18 mouse cellular contexts compared by ENCODE assay signal in the genomic region with DNA sequence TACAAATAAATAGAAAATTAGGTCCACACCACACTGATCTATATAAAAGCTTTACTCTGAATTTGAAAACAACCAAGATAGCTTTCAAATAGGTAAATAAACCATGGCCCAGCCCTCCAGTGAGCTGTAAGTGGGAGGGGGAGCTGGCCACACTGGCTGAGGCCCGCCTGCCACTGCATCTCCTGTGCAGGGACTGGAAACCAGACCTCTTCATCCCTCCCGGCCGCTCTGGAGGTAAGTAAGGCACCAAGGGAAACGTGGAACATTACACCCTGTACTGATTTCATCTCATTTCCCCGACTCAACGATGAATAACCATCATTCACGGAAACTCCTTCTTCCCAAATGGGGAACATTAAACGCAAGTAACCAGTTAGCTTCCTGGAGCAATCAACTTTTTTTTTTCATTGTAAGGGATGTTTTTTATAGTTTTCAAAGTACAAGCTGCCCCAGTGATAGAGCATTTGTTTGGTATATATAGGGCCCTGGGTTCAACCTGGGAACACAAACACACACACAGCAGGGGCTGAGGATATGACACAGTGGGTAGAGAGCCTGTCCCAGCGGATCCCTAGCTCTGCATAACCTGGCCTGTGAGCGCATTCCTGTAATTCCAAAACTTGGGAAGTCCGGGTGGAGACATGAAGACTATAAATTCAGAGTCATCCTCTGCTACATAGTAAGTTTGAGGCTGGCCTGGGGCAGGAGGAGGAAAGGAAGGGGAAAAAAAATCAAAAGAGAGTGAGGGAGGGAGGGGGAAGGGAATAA. TPM values are rescaled to one million over a fixed set of nuclear protein-coding genes. Genes with fewer than 3 reads are reported as not detected.
DNase-seq lines count a peak whose midpoint lies in the region; ATAC-seq and TF ChIP-seq lines count a peak whose summit lies in the region.
"Had no signal": no experiment of that assay in that cellular context is flagged by ENCODE, and none has a peak within 500 bp of the region (broad histone marks: within the 10 kb centered on the region; RNA-seq: fewer than 3 reads in every experiment).

No protein-coding gene starts in this region.

- no peak overlapping the region for H3K4me2 ChIP-seq in heart, embryonic 12.5 days
- H3K4me2 ChIP-seq in lung, postnatal 0 days (replicated peaks; ENCODE audit: low read depth, low read length): no peak overlapping the region
- 0 out of 2 replicates have a peak overlapping the region, but pooled peaks have one; percentile 6 for H3K4me2 ChIP-seq in kidney, embryonic 16.5 days (replicated peaks; ENCODE audit: low read depth, low read length)
- no peak overlapping the region for H3K4me2 ChIP-seq in forebrain, postnatal 0 days (ENCODE audit: low read depth)
- H3K4me2 ChIP-seq: heart, embryonic 11.5 days; hindbrain, embryonic 14.5 days; limb, embryonic 15.5 days; liver, embryonic 15.5 days had no signal

- no peak for DNase-seq in heart, embryonic 10.5 days (ENCODE audit: low spot score)
- no peak for DNase-seq in lung, postnatal 0 days (ENCODE audit: low spot score)
- no peak for DNase-seq in lung, postnatal 14 days
- DNase-seq in forebrain, postnatal 0 days: no peak
- no peak for DNase-seq in T-cell, adult 2 months (ENCODE audit: low spot score)
- DNase-seq: adrenal gland, adult 8-10 months; cerebellum, adult 9-11 months; gastrocnemius, postnatal 14 days; heart, postnatal 14 days; lung, postnatal 10 days had no signal

- H3K9me3 ChIP-seq in heart, embryonic 10.5 days: no peaks in the 10 kb centered on the region
- no peaks in the 10 kb centered on the region for H3K9me3 ChIP-seq in heart, embryonic 12.5 days (replicated peaks)
- no peaks in the 10 kb centered on the region for H3K9me3 ChIP-seq in lung, postnatal 0 days (ENCODE audit: low read length)
- no peaks in the 10 kb centered on the region for H3K9me3 ChIP-seq in kidney, embryonic 16.5 days (ENCODE audit: low read length)
- H3K9me3 ChIP-seq in forebrain, postnatal 0 days (ENCODE audit: low read length): no peaks in the 10 kb centered on the region
- H3K9me3 ChIP-seq: limb, embryonic 15.5 days; liver, embryonic 15.5 days; megakaryocyte, embryonic 14.5 days had no signal

- no peak overlapping the region for H3K9ac ChIP-seq in heart, embryonic 12.5 days
- H3K9ac ChIP-seq in lung, postnatal 0 days (replicated peaks; ENCODE audit: low read depth): no peak overlapping the region
- H3K9ac ChIP-seq in kidney, embryonic 16.5 days (replicated peaks; ENCODE audit: low read length): no peak overlapping the region
- H3K9ac ChIP-seq in forebrain, postnatal 0 days: no peak overlapping the region
- H3K9ac ChIP-seq: hindbrain, embryonic 14.5 days; limb, embryonic 15.5 days; liver, embryonic 15.5 days had no signal

- no peak for TF ChIP-seq CTCF in lung, postnatal 0 days (IDR thresholded peaks at IDR 0.05)
- TF ChIP-seq CTCF in forebrain, postnatal 0 days (IDR thresholded peaks at IDR 0.05; ENCODE audit: low read depth): no peak

- no peak for ATAC-seq in heart, embryonic 12.5 days (ENCODE audit: insufficient number of reproducible peaks, low FRiP score)
- no peak for ATAC-seq in lung, postnatal 0 days
- ATAC-seq in kidney, embryonic 16.5 days (ENCODE audit: low FRiP score, low TSS enrichment): no peak
- no peak for ATAC-seq in forebrain, postnatal 0 days

- 0 out of 2 replicates have a peak overlapping the region, but pooled peaks have one; percentile 13 for H3K27ac ChIP-seq in heart, embryonic 10.5 days
- no peak overlapping the region for H3K27ac ChIP-seq in heart, embryonic 12.5 days (ENCODE audit: poor library complexity, severe bottlenecking)
- no peak overlapping the region for H3K27ac ChIP-seq in lung, postnatal 0 days (ENCODE audit: low read length)
- H3K27ac ChIP-seq in kidney, embryonic 16.5 days (ENCODE audit: low read length): peak overlapping the region; percentile 29; the same call in 1 of the 2 replicates
- H3K27ac ChIP-seq in forebrain, postnatal 0 days (ENCODE audit: low read depth, low read length): no peak overlapping the region
- H3K27ac ChIP-seq: hindbrain, embryonic 14.5 days; limb, embryonic 15.5 days; liver, embryonic 15.5 days; stomach, postnatal 0 days had no signal

- peaks cover 43% of the 10 kb centered on the region for H3K4me1 ChIP-seq in heart, embryonic 10.5 days
- peaks cover 44% of the 10 kb centered on the region for H3K4me1 ChIP-seq in heart, embryonic 12.5 days (replicated peaks)
- H3K4me1 ChIP-seq in lung, postnatal 0 days (ENCODE audit: insufficient read depth, low read depth, low read length): peaks cover 15% of the 10 kb centered on the region; the same call in 1 of the 2 replicates
- H3K4me1 ChIP-seq in kidney, embryonic 16.5 days (ENCODE audit: insufficient read depth, low read length): peaks cover 31% of the 10 kb centered on the region
- H3K4me1 ChIP-seq in forebrain, postnatal 0 days (ENCODE audit: insufficient read depth): no peaks in the 10 kb centered on the region

- no peaks in the 10 kb centered on the region for H3K36me3 ChIP-seq in heart, embryonic 10.5 days
- no peaks in the 10 kb centered on the region for H3K36me3 ChIP-seq in heart, embryonic 12.5 days
- H3K36me3 ChIP-seq in lung, postnatal 0 days (ENCODE audit: insufficient read depth, low read length): no peaks in the 10 kb centered on the region
- no peaks in the 10 kb centered on the region for H3K36me3 ChIP-seq in kidney, embryonic 16.5 days (ENCODE audit: insufficient read depth, low read length)
- no peaks in the 10 kb centered on the region for H3K36me3 ChIP-seq in forebrain, postnatal 0 days (ENCODE audit: insufficient read depth)
- H3K36me3 ChIP-seq: limb, embryonic 15.5 days; liver, embryonic 15.5 days had no signal

- peak; percentile 62 for TF ChIP-seq EP300 in lung, postnatal 0 days (IDR thresholded peaks at IDR 0.05)

- H3K4me3 ChIP-seq in heart, embryonic 10.5 days: no peak overlapping the region
- H3K4me3 ChIP-seq in heart, embryonic 12.5 days: no peak overlapping the region
- no peak overlapping the region for H3K4me3 ChIP-seq in lung, postnatal 0 days (ENCODE audit: low read depth, low read length)
- H3K4me3 ChIP-seq in kidney, embryonic 16.5 days (ENCODE audit: low read length): no peak overlapping the region
- no peak overlapping the region for H3K4me3 ChIP-seq in forebrain, postnatal 0 days (ENCODE audit: low read depth, low read length)
- H3K4me3 ChIP-seq: limb, embryonic 15.5 days; liver, embryonic 15.5 days; megakaryocyte, embryonic 14.5 days had no signal

- 39% methylated on average over 11 of the region's 11 CpGs for WGBS in heart, embryonic 10.5 days
- 42% methylated on average over 11 of the region's 11 CpGs for WGBS in heart, embryonic 12.5 days
- WGBS in lung, postnatal 0 days: 32% methylated on average over 11 of the region's 11 CpGs
- 18% methylated on average over 11 of the region's 11 CpGs for WGBS in kidney, embryonic 16.5 days
- WGBS in forebrain, postnatal 0 days: 64% methylated on average over 11 of the region's 11 CpGs

- no peaks in the 10 kb centered on the region for H3K27me3 ChIP-seq in heart, embryonic 10.5 days (ENCODE audit: insufficient read depth, poor library complexity, severe bottlenecking)
- H3K27me3 ChIP-seq in heart, embryonic 12.5 days (replicated peaks): no peaks in the 10 kb centered on the region
- no peaks in the 10 kb centered on the region for H3K27me3 ChIP-seq in lung, postnatal 0 days (replicated peaks; ENCODE audit: insufficient read depth, low read length)
- H3K27me3 ChIP-seq in kidney, embryonic 16.5 days (ENCODE audit: insufficient read depth, low read length): no peaks in the 10 kb centered on the region
- no peaks in the 10 kb centered on the region for H3K27me3 ChIP-seq in forebrain, postnatal 0 days (ENCODE audit: insufficient read depth, low read length)
- H3K27me3 ChIP-seq: limb, embryonic 15.5 days; liver, embryonic 15.5 days had no signal

RNA-seq across cellular contexts. Expression of a gene that starts 7.1 kb away (rescaled TPM):
- 3.9 and 4.1 TPM in 2 replicates for polyA plus RNA-seq in heart, embryonic 10.5 days (2016; fragmentation: Nextera tagmentation; extraction: Ambion mirVana)
- 6.2 and 7.1 TPM in 2 replicates for polyA plus RNA-seq in heart, embryonic 12.5 days (2016; fragmentation: Nextera tagmentation; extraction: Ambion mirVana)
- 10.7 and 11.0 TPM in 2 replicates for polyA plus RNA-seq in lung, postnatal 0 days (2015; fragmentation: Nextera tagmentation; extraction: Ambion mirVana)
- 17.5 and 18.0 TPM in 2 replicates for polyA plus RNA-seq in kidney, embryonic 16.5 days (2015; fragmentation: Nextera tagmentation; extraction: Ambion mirVana)
- total RNA-seq in forebrain, postnatal 0 days (2014; rRNA removed): 1.4 and 1.9 TPM in 2 replicates
- 1.5 and 2.4 TPM in 2 replicates for polyA plus RNA-seq in forebrain, postnatal 0 days (2015; fragmentation: Nextera tagmentation; extraction: Ambion mirVana)

Comparison
In these comparisons a context has a peak if more than half of its experiments do, and no peak if none do; other contexts are left out.
1. H3K27ac ChIP-seq: peak in heart, embryonic 10.5 days (single experiment) and kidney, embryonic 16.5 days (single experiment); none in heart, embryonic 12.5 days (single experiment), lung, postnatal 0 days (single experiment) and forebrain, postnatal 0 days (single experiment).